Mouse (Mus musculus) telencephalon, adult 2 months (tissue): Measurements from ENCODE around the gene Lama1.
"Not testable (repeated sequence)": the region's sequence is repeated elsewhere in the genome, so short reads cannot be mapped to it uniquely, and the experiment has no call there.

ENCODE experiments used
- DNase-seq: peaks from one replicate; pipeline ENCODE4 v3.0.0-alpha.2; 2011; ENCODE audit warnings: low read depth, low spot score

Gene Lama1

GRCm38 (mm10) chr17:67715466-67715865 is 18.4 kb downstream of the Lama1 start:
- DNase-seq, result no peak

- no peak for DNase-seq
These were observed 25.0 kb downstream of the Lama1 start for GRCm38 (mm10) chr17:67722055-67722454.

GRCm38 (mm10) chr17:67722578-67722977 is 25.5 kb downstream of the Lama1 start:
- no peak for DNase-seq

GRCm38 (mm10) chr17:67723175-67724067 is 26.4 kb downstream of the Lama1 start:
- no peak for DNase-seq

- no peak for DNase-seq
These were observed 29.5 kb downstream of the Lama1 start for GRCm38 (mm10) chr17:67726601-67727000.

- no peak for DNase-seq
These were observed 31.7 kb downstream of the Lama1 start for GRCm38 (mm10) chr17:67728751-67729150.

- DNase-seq, result no peak
These were observed 34.0 kb downstream of the Lama1 start for GRCm38 (mm10) chr17:67731096-67731495.

- no peak for DNase-seq
These were observed 34.9 kb downstream of the Lama1 start for GRCm38 (mm10) chr17:67731964-67732363.

GRCm38 (mm10) chr17:67733516-67733915 is 36.5 kb downstream of the Lama1 start:
- DNase-seq, result no peak

GRCm38 (mm10) chr17:67735722-67736121 is 38.7 kb downstream of the Lama1 start:
- no peak for DNase-seq

- DNase-seq, result not testable (repeated sequence)
These were observed 44.2 kb downstream of the Lama1 start for GRCm38 (mm10) chr17:67741229-67741628.

GRCm38 (mm10) chr17:67764167-67764871 is 67.3 kb downstream of the Lama1 start:
- DNase-seq, result no peak

- no peak for DNase-seq
These were observed 76.5 kb downstream of the Lama1 start for GRCm38 (mm10) chr17:67773608-67774007.

- DNase-seq, result no peak
These were observed 79.7 kb downstream of the Lama1 start for GRCm38 (mm10) chr17:67776764-67777163.

GRCm38 (mm10) chr17:67779812-67780211 is 82.8 kb downstream of the Lama1 start:
- DNase-seq, result no peak

GRCm38 (mm10) chr17:67791091-67791490 is 94.0 kb downstream of the Lama1 start:
- DNase-seq, result no peak

GRCm38 (mm10) chr17:67809171-67809570 is 112.1 kb downstream of the Lama1 start:
- no peak for DNase-seq

- no peak for DNase-seq
These were observed 116.6 kb downstream of the Lama1 start for GRCm38 (mm10) chr17:67813666-67814065.

- no peak for DNase-seq
These were observed 118.7 kb downstream of the Lama1 start for GRCm38 (mm10) chr17:67815720-67816119.

GRCm38 (mm10) chr17:67816916-67817315 is 119.9 kb downstream of the Lama1 start:
- no peak for DNase-seq

- DNase-seq, result no peak
These were observed 130.4 kb downstream of the Lama1 start for GRCm38 (mm10) chr17:67827431-67827830.

GRCm38 (mm10) chr17:67836146-67836895 is 139.3 kb downstream of the Lama1 start:
- DNase-seq, result no peak
